Mouse (Mus musculus) v-Abl transformed pro-B cells (cell line): ENCODE measurements around the gene Plce1.
"Not testable (repeated sequence)": the region's sequence is repeated elsewhere in the genome, so short reads cannot be mapped to it uniquely, and the experiment has no call there.

ENCODE experiments used
- in situ Hi-C, 2 experiments: fragments of 400-800 bp; cut with MboI; formaldehyde crosslinking; loops; one replicate each; pipeline ENCODE4 v1.15.1; 2025; ENCODE audit not compliant: unreplicated experiment in 2 of 2

Gene Plce1

DNA sequence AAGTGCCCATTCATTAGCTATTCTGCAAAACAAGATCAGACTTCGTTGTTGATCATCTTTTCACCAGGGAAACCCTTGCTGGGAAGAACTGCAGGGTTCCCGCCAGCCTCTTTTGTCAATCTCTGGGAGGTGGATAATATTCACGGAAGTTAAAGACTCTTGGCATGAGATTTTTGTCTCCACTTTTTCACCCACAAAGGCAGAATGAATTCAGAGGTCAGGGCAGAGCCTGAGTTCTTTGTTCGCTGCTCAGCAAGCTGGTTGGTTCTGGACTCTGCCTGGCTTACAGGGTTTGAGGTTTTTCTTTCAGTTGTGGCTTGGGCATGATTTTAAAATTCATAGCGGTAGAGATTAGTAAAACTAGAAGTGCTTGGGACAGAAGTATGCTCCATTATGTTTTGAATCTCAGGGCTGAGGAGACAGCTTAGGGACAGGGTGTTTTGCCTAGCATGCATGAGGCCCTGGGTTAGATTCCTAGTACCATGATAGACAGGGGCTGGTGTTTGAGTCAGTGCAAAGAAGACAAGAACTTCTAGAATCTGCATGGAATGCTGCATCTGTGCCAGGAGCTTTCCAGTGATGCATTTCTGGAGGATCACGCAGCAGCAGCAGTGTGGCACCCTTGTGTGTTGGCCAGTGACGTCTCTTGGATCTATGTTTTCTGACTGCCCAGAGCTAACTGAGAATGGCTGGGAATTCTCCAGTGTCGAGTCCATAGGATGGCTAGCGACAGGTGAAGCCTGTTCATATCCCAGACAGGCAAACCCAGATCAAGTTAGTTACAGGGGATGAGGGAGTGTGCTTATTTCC is 7.4 kb downstream of the Plce1 start:
- in situ Hi-C loops: no loop called here

DNA sequence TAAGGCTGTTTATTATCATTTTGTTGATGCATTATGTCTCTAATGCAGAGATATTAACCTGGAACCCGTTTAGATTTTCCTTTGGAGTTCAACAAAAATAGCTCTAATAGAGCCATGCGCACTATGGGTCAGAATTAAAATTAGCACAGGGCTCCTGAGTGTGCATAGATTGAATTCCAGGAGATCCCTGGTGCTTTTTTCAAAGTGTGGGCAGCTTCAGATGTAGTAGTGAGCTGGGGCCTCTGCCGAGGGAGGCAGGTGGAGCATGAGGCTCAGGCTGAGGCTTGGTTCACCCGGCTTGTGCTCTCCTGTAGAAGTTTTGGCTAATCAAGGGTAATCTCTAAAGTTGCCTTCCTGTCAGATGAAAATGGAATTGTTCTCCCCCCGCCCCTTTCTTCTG is 17.3 kb downstream of the Plce1 start:
- in situ Hi-C loops: no loop called here

DNA sequence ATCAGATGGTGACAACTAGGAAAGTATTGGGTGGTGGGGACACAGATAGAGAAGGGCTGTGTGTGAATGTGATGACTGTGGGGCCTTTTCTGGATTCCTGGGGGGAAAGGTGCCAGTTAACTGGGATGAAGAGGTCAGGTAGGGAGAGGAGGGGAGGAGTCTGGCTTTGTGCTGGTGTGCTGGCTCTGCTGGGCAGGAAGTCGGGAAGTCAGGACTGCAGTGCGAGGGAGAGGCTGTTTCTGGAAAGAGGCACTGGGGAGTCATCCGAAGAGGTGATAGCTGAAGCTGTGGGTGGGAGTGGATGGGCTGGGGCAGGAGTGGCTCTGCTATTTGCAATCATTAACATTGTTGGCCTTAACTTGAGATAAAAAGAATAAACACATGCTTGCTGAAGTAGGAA is 23.7 kb downstream of the Plce1 start:
- in situ Hi-C loops: no loop called here

DNA sequence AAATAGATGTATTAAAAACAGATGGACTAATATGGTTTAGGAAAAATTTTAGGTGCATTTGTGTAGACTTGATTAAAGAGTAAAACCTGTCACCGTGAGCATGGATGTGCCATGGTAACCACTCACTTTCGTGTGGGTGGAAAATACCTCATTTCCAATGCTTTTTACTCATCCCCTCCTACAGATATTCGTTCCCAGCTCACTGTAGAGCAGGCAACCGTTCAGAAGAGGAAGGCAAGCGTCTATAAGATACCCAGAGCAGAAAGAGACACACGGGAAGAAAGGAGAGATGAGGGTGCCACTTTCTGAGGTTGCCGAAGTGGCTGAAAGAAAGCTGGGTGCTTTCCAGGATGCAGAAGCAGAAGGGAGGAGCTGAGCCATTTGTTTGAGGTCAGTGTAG is 25.2 kb downstream of the Plce1 start:
- in situ Hi-C loops: no loop called here

DNA sequence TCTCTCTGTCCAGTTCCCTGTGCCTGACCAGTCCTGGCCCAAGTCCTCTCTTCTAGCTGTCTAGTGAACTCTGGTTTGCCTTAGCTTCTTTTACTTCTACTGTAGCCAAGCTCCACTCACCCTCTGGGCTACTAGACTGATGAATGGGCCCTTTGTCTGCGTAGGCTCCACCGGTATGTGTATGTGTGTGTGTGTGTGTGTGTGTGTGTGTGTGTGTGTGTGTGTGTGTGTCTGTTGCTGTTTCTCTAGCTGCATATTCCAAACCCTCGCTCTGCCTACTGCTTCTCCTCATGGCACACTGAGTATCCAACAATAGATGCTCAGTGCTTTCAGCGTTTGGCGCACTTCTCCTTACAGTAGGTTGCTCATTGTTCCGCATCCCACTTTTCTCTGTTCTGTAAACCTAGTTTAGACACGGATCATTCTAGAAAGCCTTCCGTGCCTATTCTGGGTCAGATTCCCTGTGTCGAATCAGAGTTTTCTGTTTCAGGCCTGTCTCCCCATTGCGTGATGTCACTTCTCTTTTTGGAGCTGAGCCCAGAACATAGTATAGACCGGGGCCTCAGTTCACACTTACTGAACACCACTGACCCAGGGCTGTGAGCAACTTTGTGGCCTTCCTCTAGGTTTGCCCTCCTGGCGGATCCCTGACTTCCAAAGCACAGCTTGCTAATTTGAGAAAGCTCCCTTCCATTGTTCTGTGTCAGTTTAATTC is 26.5 kb downstream of the Plce1 start:
- in situ Hi-C loops: no loop called here

DNA sequence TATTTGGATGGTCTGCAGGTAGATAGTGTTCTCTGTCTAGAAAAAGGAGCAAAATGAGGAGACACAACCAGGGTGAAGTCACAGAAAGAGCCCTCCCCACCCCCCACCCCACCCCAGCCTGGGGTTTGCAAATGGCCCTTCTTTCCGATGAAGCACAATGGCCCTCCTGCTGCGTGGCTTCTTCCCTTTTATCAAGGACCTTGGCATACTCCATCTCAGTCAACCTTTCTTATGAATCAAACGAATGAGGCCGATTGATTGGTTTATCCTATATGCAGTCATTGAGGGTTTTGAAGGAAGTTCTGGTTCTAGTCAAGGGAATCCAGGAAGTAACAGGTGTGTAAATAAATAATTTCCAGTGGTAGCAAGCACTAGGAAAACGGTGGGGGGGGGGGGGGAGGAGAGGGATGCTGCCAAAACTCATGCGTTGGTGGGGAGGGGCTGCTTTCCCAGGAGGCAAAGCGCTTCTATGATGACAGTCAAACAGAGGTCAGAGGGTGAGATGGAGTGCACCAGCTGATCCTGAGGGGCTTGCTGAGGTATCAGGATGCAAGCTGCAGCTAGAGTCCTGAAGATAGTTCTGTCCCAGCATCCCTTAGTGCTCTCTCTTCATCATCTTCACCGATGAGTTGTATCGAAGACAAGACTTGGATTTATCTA is 27.2 kb downstream of the Plce1 start:
- in situ Hi-C loops: no loop called here

DNA sequence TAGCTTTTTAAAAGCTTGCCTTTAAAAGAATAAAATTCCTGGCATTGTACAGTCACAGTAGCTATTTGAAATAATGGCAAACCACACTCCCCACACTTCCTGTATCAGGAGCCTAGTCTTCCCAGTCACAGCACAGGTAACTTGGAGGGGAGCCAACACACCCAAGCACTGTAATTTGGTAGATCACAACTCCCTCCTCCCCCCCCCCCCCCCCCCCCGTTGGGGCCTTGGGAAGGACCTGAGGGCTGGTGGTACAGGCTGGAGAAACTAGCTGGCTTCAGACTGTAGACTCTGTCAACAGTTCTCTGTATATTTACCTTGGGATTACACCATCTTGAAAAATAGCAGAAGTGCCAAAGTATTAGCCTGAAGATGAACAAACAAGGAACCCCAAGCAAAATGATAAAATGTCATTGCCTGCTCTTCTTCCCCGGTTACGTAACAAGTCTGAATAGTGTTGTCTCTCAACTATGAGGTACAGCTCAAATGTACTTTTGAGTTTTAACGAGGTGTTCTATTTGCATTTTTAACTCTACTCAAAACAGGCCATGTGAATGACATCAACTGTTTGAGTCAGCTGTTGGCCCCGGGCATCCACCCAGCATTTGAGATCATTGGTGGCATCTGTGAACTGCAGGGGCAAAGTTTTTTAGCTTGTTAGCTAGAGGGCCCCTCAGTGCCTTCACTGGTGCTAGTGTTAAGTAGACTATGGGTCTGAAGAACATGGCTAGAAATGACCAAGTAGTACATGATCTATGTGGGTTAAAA is 33.7 kb downstream of the Plce1 start:
- in situ Hi-C loops: no loop called here

DNA sequence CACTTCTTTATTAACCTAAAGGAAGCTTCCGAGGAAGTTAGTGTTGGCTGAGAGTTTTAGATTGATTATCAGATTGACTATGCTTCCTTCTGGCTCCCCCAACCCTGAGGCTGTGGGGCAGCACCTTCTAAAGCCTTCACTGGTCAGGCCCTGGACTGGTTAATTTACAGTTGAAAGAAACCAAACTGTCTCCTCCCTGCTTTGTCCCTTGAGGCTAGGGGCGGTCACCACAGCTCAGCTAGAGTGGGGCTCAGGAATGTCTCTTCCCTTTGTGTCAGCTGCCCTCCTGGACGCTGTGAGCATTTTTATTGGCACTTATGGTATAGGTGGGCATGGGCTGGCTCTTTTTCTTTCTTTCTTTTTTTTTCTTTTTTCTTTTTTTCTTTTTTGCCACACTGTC is 45.9 kb downstream of the Plce1 start:
- in situ Hi-C loops: no loop called here

DNA sequence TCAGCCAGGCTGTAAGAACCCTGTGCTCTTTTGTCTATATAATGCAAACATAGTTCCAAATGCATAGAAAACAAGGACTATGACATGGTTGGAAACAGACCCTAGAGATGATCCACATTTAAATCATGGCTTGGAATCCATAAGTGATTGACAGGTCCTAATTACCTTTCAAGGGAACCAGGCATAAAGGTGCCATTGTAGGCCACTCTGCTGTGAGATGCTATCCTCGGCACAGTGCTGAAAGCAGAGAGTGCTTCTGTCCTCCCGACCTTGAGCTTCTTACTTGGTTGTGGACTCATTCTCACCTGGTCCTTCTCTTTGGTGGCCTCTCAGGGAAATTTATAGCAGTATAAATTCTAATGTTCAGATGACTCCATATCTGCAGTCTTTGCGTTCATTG is 46.6 kb downstream of the Plce1 start:
- in situ Hi-C loops: no loop called here

DNA sequence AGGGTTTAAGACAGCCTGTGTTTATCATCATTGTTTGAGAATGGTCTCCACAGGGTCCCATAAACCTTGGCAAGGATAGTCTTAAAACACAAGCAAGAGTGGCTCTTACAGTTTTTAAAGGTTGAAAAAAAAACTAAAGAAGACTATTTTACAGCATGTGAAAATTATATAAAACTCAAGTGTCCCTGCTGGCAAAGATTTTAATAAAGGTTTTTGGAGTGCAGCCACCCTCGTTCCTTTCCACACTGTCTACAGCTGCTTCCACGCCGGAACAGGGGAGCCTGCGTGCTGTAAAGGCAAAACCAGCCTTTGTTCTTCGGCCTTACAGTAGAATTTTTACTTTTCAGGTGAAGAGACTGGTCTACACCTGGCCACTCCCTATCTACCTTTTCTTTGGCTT is 52.3 kb downstream of the Plce1 start:
- in situ Hi-C loops: no loop called here

DNA sequence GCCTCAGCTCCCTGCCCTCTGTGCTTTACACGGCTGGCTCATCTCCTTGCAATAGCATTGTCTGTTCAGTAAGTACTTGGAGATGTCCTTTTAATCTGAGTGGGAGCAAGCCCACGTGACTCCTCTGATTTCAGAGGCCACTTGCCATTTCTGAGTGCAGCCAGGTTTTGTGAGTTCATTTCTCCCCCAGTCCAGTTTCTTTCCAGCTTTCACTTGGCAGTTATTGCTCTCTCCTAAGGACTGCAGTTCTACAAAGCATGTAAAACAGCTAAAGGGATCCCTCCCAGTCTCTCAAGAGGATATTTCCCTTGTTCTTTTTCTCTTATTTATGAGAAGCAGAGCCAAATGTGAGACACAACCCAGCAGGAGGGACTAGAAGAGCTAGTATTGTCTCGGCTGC is 58.4 kb downstream of the Plce1 start:
- in situ Hi-C loops: no loop called here

DNA sequence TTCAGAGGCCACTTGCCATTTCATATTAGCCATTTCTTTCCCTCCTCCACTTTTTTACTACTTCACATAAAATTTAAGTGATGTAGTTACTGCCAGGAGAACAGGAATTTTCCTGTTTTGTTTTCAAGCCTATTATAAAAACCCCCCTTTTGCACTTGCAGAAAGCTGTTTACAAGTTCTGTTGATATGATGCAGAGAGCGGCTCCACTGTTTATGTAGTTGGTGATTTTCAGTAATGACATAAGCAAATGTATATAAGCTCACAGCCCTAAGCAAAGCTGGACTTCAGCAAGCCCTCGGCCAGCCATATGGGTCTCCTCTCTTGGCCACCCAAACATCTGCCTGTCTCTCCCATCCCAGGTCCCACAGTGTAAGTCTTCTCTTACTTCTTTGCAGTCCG is 59.6 kb downstream of the Plce1 start:
- in situ Hi-C loops: no loop called here

DNA sequence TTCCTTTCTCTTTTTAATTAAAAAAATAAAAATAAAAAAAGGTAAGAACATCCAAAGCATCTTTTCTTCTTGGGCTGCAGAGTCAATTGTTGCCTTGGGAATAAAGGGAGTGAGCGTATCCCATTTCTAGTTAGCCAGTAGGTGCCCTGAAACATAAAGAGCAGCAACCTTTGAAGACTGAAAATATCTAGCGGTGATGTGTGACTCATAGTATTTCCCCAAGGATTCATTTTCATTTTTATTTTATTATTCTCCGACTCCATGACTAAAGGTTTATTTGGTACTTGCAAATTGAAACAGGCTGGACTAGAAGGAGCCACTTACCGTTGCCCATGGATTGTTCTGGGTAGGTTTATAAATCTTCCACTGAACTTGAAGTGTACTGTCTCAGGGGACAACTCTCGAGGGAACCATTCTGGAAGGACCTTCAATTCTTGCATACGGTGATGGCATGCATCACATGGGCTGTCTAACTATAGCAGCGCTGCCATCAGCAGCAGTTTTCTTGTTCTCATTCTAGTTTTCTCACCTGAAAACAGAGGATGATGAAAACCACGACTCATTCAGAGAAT is 68.7 kb downstream of the Plce1 start:
- in situ Hi-C loops: loop anchor here in 1 of 2 experiments (10.0 kb wide), 1 partner anchor 225 kb away; no protein-coding TSS in a partner anchor

DNA sequence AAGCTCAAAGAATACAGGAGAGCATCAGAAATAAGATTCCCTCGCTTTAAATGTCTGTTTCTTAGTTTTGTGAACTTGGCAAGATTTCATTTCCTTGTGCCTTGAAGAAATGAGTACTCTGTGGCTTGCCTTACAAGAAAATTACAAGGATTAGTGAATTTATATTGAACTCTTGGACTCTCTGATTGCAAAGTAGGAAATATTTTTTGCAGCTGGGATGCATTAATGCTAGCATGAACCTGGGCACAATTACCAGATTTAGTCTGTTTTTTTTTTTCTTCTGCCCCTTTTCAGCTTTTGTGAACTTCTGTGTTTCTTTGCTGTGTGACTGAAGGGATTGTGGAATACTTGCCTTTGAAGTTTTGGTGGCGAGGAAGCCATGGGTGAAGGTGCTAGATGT is 72.6 kb downstream of the Plce1 start:
- in situ Hi-C loops: loop anchor here in 1 of 2 experiments (10.0 kb wide), 1 partner anchor 221 kb away; no protein-coding TSS in a partner anchor

DNA sequence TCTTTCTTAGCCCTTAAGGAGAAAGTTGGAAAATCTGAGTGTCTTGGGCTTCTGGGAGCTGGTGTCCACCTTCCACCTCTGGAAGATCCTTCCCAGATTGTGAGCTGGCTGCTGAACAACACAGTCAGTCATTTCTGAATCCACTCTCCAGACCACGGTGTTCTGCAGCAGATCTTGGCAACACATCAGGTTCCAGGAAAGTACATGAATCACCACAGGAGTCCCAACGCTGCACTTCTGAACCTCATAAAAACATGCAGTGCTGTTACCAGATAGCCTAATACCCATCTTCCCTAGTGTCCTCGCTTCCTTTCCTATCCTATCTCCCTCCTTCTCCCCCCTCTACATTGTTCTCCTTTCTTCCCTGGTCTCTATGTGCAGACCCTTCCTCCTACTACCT is 74.5 kb downstream of the Plce1 start:
- in situ Hi-C loops: loop anchor here (5.0 to 10.0 kb wide), 2 partner anchors 219 to 222 kb away; no protein-coding TSS in a partner anchor

DNA sequence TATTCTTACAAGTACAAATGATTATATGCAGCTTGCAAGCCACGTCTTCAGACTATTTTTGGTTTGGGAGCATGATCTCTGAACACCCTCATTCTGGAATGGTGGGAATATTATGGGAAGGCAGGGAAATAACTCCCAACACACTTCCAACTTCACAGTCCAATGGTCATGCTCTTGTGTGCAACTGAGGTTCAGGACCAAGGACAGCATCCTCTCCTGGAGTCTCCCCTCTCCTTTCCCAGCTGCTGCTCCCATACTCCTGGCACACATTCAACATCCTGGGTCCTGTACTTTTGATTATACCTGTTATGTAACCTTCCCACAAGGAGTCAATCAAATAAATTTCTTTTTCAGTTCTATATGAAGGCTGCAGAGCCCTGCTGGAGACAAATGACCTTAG is 77.9 kb downstream of the Plce1 start:
- in situ Hi-C loops: loop anchor here (5.0 to 10.0 kb wide), 2 partner anchors 216 to 218 kb away; no protein-coding TSS in a partner anchor

DNA sequence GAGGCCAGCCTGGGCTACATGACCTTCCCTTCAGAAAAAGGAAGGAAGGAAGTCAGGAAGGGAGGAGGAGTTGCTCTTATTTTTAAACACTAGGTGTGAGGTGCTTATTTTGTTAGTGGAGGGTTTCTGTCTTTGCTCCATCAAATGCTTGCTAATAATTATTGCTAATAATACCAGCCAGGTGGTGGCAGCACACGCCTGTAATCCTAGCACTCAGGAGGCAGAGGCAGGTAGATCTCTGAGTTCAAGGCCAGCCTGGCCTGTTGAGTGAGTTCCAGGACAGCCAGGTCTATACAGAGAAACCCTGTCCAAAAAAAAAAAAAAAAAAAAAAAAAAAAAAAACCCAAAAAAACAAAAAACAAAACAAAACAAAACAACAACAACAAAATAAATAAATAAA is 81.0 kb downstream of the Plce1 start:
- in situ Hi-C loops: not testable (repeated sequence)

DNA sequence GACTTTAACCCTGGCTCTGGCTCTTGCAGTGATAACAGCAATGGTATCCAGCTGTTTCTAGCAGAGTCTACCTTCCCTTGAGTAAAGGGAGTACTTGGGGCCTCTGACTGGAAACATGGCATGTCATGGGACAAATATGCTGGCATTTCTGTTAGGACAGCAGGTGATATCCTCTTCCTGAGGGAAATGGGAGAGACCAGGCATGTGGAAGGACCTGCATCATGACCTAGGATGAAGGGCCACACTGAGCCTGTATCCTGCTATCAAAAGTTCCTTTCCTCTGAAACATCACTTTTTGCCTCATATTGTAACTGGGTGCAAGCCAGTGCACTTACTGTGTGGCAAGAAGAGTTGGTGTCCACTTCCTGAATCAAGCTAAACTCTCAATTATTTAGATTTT is 85.2 kb downstream of the Plce1 start:
- in situ Hi-C loops: no loop called here

DNA sequence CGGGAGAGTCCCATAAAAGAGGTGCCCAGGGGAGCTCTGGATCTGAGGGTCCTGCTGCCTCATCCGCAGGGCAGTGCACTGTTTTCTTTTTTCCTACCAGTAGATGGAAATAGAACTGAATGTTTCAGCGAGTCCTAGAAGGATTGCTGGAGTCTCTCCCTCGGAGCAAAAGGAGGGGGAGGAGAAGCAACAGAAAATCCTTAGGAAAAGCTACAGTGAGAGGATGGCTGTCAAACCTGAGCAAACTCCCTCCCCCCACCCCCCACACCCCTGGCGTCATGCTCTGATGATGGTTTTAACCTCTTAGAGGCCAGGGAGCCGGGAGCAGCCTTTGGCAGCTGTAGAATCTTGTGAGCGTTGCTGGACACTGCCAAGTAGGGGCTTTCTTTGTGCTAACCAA is 85.8 kb downstream of the Plce1 start:
- in situ Hi-C loops: no loop called here

DNA sequence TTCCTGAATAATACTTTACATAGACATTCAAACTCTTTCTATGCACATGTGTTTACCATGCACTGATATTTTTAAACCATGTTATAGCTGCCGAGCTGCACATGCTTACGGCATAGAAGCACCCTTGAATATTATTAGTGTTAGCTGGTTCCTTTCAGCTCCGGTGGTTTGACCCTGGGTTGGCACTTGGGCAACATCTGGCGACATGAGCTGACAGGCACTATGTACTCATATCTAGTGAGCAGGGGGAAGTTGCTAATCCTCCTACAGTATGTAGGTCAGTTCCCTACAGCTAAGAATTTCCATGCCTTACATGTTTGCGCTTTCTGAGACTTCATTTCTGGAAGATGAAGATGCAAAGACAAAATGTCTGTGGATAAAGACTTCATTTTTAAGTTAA is 86.4 kb downstream of the Plce1 start:
- in situ Hi-C loops: no loop called here
